Mouse (Mus musculus): ENCODE results near the gene Rbm6. TPM values are rescaled to one million over a fixed set of nuclear protein-coding genes. Genes with fewer than 3 reads are reported as not detected.

Rbm6 gene
- total RNA-seq, 1 experiment from 2014 or later, result 170 TPM

DNA sequence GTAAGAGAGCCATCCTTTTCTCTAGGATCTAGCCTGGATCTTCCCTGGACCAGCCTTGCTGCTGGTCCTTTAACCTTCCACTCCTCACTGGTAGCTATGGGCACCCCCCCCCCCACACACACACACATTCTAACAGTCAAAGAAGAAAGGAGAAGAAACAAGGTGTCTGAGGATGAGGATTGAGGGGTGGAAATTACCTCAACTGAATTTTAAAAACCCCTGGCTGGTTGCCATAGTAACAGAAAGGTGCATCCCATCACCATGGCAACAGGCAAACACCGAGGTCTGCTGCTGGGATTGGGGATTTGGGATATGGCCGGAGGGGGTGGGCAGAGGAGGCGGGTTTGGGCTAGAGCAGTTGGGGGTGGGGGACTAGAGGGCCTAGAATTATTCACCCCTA, 143.3 kb downstream of the Rbm6 start:
- ATAC-seq (replicated peaks in 1 of 2; ENCODE audit: insufficient read depth in 1 of 2, low FRiP score in 2 of 2, low TSS enrichment in 1 of 2, low read depth in 1 of 2, poor library complexity in 2 of 2, severe bottlenecking in 2 of 2), result no peak

DNA sequence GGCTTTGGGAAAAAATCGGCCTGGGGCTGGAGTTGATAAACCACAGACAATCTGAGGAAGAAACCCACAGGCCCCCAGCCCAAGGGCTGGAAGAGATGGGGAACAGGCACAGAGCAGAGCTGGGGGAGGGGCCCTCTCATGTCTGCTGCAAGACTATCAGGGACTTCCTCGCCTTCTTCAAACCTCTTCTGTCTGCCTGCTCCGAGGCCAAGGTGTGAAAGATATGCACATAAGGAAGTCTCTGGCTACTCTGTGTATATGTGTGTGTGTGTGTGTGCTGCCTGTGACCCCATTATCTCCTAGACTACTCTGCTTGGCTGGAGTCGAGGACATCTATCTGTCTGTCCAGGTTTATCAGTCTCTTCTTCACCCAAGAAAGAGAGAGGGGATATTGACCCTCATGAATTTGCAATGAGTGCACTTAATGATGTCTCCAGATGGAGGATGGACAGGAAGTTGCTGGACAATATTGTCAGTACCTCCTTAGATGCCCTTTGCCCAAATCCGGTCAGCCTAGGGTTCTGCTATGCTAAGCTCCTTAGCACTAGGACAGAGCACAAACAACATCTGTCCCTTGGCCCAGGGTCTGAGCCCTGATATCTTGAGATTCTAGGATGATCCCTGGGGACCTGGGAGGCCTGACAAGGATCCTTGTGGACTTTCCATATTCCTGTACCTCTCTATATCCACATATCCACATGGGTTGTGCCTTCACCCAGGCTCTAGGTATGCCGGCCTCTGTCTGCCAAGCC, 143.9 kb downstream of the Rbm6 start:
- no peak for ATAC-seq (replicated peaks in 1 of 2; ENCODE audit: insufficient read depth in 1 of 2, low FRiP score in 2 of 2, low TSS enrichment in 1 of 2, low read depth in 1 of 2, poor library complexity in 2 of 2, severe bottlenecking in 2 of 2)

DNA sequence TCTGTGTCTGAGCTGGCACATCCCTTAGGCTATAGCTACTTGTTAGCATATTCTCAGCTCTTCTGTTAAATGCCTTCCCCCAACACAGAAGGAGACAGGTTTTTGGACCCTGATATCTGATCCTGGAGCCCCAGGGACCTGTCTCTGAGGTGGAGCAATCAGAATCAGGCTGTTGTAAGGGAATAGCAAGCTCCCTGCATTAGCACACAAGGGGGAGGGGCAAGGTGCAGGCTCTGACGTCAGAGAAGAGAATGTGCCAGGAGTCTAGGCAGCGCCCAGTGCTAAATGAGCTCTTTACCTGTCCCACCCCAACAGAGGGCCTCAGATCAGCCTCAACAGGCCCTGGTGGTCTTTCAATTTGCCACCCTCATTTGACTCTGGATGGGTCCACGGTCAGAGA, 146.0 kb downstream of the Rbm6 start:
- no peak for ATAC-seq (replicated peaks in 1 of 2; ENCODE audit: insufficient read depth in 1 of 2, low FRiP score in 2 of 2, low TSS enrichment in 1 of 2, low read depth in 1 of 2, poor library complexity in 2 of 2, severe bottlenecking in 2 of 2)

DNA sequence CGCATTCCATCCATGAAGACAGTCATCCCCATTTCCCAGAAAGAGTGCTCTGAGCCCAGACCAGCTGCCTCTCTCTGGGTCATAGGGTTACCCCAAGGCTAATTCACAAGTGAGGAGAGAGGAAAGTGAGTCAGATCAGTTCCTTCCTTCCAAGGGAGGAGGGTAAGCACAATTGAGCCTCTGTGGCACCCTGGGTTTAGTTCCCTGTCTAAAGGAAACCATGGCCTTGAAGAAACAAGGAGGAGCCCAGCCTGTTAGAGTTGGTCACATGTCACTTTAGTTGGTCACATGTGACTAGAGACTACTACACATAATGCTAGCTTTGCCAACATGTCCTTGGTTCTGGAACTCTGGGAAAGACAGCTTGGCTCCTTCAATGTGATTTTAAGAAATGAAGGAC, 148.2 kb downstream of the Rbm6 start:
- no peak for ATAC-seq (replicated peaks in 1 of 2; ENCODE audit: insufficient read depth in 1 of 2, low FRiP score in 2 of 2, low TSS enrichment in 1 of 2, low read depth in 1 of 2, poor library complexity in 2 of 2, severe bottlenecking in 2 of 2)

DNA sequence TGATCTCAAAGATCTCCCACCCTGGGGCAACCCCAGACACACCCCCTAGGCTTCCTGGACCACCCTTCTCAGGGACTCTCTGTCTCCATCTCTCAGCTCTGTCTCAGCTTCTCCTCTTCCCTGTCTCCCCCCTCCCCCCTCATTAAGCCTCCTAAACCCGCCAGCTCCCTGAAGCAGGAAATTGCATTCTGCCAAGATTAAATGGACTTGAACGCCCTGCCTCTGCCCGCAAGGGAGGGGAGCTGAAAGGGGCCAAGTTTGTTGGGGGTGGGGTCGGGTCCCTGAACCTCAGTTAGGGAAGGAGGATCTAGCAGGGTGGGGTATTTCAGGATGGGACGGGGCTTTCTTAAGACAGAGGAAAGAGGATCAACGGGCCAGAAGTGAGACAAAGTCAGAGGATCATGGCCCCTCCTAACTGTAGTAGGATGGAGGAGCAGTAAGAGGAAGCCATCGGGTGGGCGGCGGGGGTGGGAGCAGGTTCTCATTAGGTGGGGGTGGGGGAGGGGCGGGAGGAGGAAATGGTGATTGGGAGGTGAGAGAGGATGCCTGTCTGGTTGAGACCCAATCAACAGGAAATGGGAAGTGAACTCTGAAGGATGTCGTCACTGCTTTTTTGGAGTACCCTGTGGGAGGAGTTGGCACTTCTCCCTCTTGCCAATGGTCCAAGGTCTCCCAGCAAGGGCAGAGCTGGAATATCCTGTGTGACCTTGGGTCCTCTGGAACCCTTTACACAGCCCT, 149.1 kb downstream of the Rbm6 start:
- ATAC-seq (replicated peaks in 1 of 2; ENCODE audit: insufficient read depth in 1 of 2, low FRiP score in 2 of 2, low TSS enrichment in 1 of 2, low read depth in 1 of 2, poor library complexity in 2 of 2, severe bottlenecking in 2 of 2), result 0 out of 4 replicates have a peak, but pooled peaks of 1 of the 2 experiments have one; percentile 15

Other genes with a start within 250 kb of the Rbm6 start
- gene Gnai2, start 237.9 kb downstream of the Rbm6 start, total RNA-seq (2017), result 345 and 415 TPM in 2 replicates
- not detected in 2 replicates for gene Slc38a3, start 203.7 kb downstream of the Rbm6 start, total RNA-seq (2017)
- not detected in 2 replicates for gene Gnat1, start 193.5 kb downstream of the Rbm6 start, total RNA-seq (2017)
- 0.89 and 1.2 TPM in 2 replicates for gene Sema3f, start 162.8 kb downstream of the Rbm6 start, total RNA-seq (2017)
- gene Rbm5, start 102.2 kb downstream of the Rbm6 start, total RNA-seq (2017), result 309 and 331 TPM in 2 replicates
- 11.5 and 12.3 TPM in 2 replicates for gene Mon1a, start 14.9 kb upstream of the Rbm6 start, total RNA-seq (2017)
- 0.25 TPM in 1 of 2 replicates, not detected in the other for gene Mst1r, start 33.6 kb upstream of the Rbm6 start, total RNA-seq (2017)
- gene Actl11, start 55.2 kb upstream of the Rbm6 start, total RNA-seq (2017), result not detected in 2 replicates
- 0.25 and 0.38 TPM in 2 replicates for gene Camkv, start 62.4 kb upstream of the Rbm6 start, total RNA-seq (2017)
- gene Traip, start 76.9 kb upstream of the Rbm6 start, total RNA-seq (2017), result 19.3 and 40.1 TPM in 2 replicates
- gene Uba7, start 102.3 kb upstream of the Rbm6 start, total RNA-seq (2017), result 103 and 121 TPM in 2 replicates
- 2.2 and 2.3 TPM in 2 replicates for gene Gm20661, start 109.8 kb upstream of the Rbm6 start, total RNA-seq (2017)
- 49.9 and 50.4 TPM in 2 replicates for gene Inka1, start 112.6 kb upstream of the Rbm6 start, total RNA-seq (2017)
- 3.3 and 3.9 TPM in 2 replicates for gene Cdhr4, start 119.3 kb upstream of the Rbm6 start, total RNA-seq (2017)
- gene Gm20662, start 123.1 kb upstream of the Rbm6 start, total RNA-seq (2017), result 1.6 TPM in 1 of 2 replicates, not detected in the other
- 45.7 and 127 TPM in 2 replicates for gene Ip6k1, start 129.3 kb upstream of the Rbm6 start, total RNA-seq (2017)
- 10.8 and 16.2 TPM in 2 replicates for gene Gmppb, start 176.0 kb upstream of the Rbm6 start, total RNA-seq (2017)
- 1.9 and 3.4 TPM in 2 replicates for gene Amigo3, start 179.9 kb upstream of the Rbm6 start, total RNA-seq (2017)
- not detected in 2 replicates for gene Mst1, start 207.2 kb upstream of the Rbm6 start, total RNA-seq (2017)
- gene Rnf123, start 210.1 kb upstream of the Rbm6 start, total RNA-seq (2017), result 35.1 and 40.5 TPM in 2 replicates
- gene Apeh, start 221.4 kb upstream of the Rbm6 start, total RNA-seq (2017), result 90.6 and 109 TPM in 2 replicates